Mouse (Mus musculus): ENCODE data around the gene Kdsr. TPM values are rescaled to one million over a fixed set of nuclear protein-coding genes. Genes with fewer than 3 reads are reported as not detected.

The Kdsr gene
- polyA plus RNA-seq, 1 experiment from 2014 or later: 3.6 TPM

- Histone ChIP-seq H3K4me1 (ENCODE audit: control insufficient read depth, low read depth, low read length) (peaks cover 4% of the 10 kb centered on the region), H3K4me2 (ENCODE audit: low read depth, low read length) (no peak overlapping the region), H3K4me3 (ENCODE audit: low read depth, low read length) (no peak overlapping the region), H3K27me3 (ENCODE audit: control insufficient read depth, insufficient read depth, low read depth, low read length) (peaks cover 26% of the 10 kb centered on the region), H3K9ac (ENCODE audit: low read depth, low read length) (no peak overlapping the region), H3K9me3 (replicated peaks; ENCODE audit: control insufficient read depth, low read length) (no peaks in the 10 kb centered on the region), H3K27ac (ENCODE audit: low read length) (no peak overlapping the region), H3K36me3 (ENCODE audit: control insufficient read depth, insufficient read depth) (no peaks in the 10 kb centered on the region)
- WGBS (ENCODE audit: insufficient replicate concordance): 33% methylated on average over 7 of the region's 7 CpGs
- ATAC-seq (ENCODE audit: low read depth): no peak
Observed at GRCm38 (mm10) chr1:106717071-106717601, 42.4 kb downstream of the Kdsr start.

- H3K36me3 ChIP-seq (ENCODE audit: control insufficient read depth, insufficient read depth): no peaks in the 10 kb centered on the region
- no peak overlapping the region for H3K4me3 ChIP-seq (ENCODE audit: low read depth, low read length)
- no peak for ATAC-seq (ENCODE audit: low read depth)
- no peak overlapping the region for H3K9ac ChIP-seq (ENCODE audit: low read depth, low read length)
- H3K27ac ChIP-seq (ENCODE audit: low read length): no peak overlapping the region
- peaks cover 4% of the 10 kb centered on the region for H3K4me1 ChIP-seq (ENCODE audit: control insufficient read depth, low read depth, low read length)
- H3K27me3 ChIP-seq (ENCODE audit: control insufficient read depth, insufficient read depth, low read depth, low read length): peaks cover 33% of the 10 kb centered on the region
- no peaks in the 10 kb centered on the region for H3K9me3 ChIP-seq (replicated peaks; ENCODE audit: control insufficient read depth, low read length)
- H3K4me2 ChIP-seq (ENCODE audit: low read depth, low read length): no peak overlapping the region
- WGBS (ENCODE audit: insufficient replicate concordance): 79% methylated on average over 3 of the region's 3 CpGs
Observed at GRCm38 (mm10) chr1:106716141-106716540, 43.4 kb downstream of the Kdsr start.

GRCm38 (mm10) chr1:106715111-106716083 lies 44.1 kb downstream of the Kdsr start:
- Histone ChIP-seq H3K4me1 (ENCODE audit: control insufficient read depth, low read depth, low read length) (peaks cover 4% of the 10 kb centered on the region), H3K9me3 (replicated peaks; ENCODE audit: control insufficient read depth, low read length) (no peaks in the 10 kb centered on the region), H3K4me3 (ENCODE audit: low read depth, low read length) (no peak overlapping the region), H3K4me2 (ENCODE audit: low read depth, low read length) (peak overlapping the region; percentile 79), H3K36me3 (ENCODE audit: control insufficient read depth, insufficient read depth) (no peaks in the 10 kb centered on the region), H3K27ac (ENCODE audit: low read length) (no peak overlapping the region), H3K9ac (ENCODE audit: low read depth, low read length) (no peak overlapping the region), H3K27me3 (ENCODE audit: control insufficient read depth, insufficient read depth, low read depth, low read length) (peaks cover 33% of the 10 kb centered on the region)
- ATAC-seq (ENCODE audit: low read depth): peak; percentile 30; the same call in 1 of the 2 replicates
- 58% methylated on average over 13 of the region's 13 CpGs for WGBS (ENCODE audit: insufficient replicate concordance)

DNA sequence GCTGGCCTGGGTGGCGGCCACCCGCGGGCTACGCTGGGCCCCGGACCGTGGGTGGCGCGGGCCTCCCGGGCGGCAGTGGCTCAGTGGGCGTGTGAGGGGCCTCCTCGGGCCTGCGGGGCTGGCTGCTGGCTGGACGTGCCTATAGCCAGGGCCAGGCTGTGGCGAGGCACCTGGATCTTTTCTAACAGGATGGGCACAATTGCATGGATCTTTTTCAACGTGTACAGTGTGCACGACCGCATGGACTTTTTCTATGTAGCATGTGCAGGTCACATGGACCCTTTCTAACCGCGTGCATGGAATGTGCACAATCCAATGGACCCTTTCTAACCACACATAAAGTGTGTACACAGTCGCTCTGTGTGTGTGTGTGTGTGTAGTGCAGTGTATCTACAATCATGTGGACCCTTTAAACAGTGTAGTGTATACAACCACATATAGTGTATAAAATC lies 45.0 kb downstream of the Kdsr start:
- no peak; the same call in 1 of the 2 replicates for ATAC-seq (ENCODE audit: low read depth)
- peak overlapping the region; percentile 66 for H3K9ac ChIP-seq (ENCODE audit: low read depth, low read length)
- H3K4me3 ChIP-seq (ENCODE audit: low read depth, low read length): peak overlapping the region; percentile 62
- H3K27ac ChIP-seq (ENCODE audit: low read length): no peak overlapping the region
- peaks cover 4% of the 10 kb centered on the region for H3K4me1 ChIP-seq (ENCODE audit: control insufficient read depth, low read depth, low read length)
- H3K27me3 ChIP-seq (ENCODE audit: control insufficient read depth, insufficient read depth, low read depth, low read length): peaks cover 33% of the 10 kb centered on the region
- no peaks in the 10 kb centered on the region for H3K36me3 ChIP-seq (ENCODE audit: control insufficient read depth, insufficient read depth)
- H3K9me3 ChIP-seq (replicated peaks; ENCODE audit: control insufficient read depth, low read length): no peaks in the 10 kb centered on the region
- peak overlapping the region; percentile 79 for H3K4me2 ChIP-seq (ENCODE audit: low read depth, low read length)
- WGBS (ENCODE audit: insufficient replicate concordance): 4% methylated on average over 21 of the region's 21 CpGs

DNA sequence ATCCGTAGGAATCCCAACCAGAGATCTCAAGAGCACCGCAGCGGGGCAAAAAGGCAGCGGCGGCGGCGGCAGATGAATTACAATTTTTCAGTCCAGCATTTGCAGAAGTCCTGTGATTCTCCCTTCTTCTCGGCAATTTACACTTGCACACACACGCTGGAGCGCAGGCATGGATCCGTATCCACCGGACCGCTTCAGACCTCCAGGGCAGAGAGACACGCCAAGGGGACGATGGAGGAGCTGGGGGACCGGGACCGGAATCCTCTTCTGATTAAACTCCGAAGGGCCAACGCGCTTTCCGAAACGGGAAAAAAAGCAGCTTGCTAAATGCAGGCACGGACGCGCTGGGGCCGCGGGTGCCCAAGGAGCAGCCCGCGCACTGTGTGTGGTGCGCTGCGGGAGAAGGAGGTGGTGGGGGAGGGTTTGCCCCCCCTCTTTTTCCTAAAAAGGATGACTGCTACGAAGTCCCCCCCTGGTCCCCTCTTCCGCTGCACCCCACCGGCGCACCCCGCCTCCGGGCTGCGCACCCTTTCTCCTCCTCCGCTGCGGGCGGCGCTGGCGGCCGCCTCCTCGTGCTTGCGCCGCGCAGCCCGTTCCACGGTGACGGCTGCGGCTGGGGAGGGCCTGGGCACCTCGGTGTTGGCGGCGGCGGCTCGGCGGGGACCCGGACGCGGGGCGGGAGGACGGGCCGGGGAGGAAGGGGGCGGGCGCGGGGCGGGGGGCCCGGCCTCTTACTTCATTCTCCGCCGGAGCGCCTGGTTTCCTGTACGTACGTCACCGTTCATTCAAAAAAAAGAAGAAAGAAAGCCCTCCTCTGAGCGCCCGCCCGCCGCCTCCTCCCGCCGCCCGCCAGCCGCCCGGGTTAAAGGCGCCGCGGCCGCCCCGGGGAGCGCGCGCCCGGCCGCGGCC lies 45.7 kb downstream of the Kdsr start, which contains the start of gene Bcl2:
TSS of gene Bcl2 (minus strand) at position 654 of the 909 bp plus-strand sequence.
- Histone ChIP-seq H3K9ac (ENCODE audit: low read depth, low read length) (peak within 1 kb of the TSS; percentile 66), H3K4me2 (ENCODE audit: low read depth, low read length) (peak within 1 kb of the TSS; percentile 79), H3K4me1 (ENCODE audit: control insufficient read depth, low read depth, low read length) (peaks cover 4% of the 10 kb centered on the region), H3K36me3 (ENCODE audit: control insufficient read depth, insufficient read depth) (no peaks in the 10 kb centered on the region), H3K27ac (ENCODE audit: low read length) (no peak within 1 kb of the TSS; the same call in 1 of the 2 replicates), H3K27me3 (ENCODE audit: control insufficient read depth, insufficient read depth, low read depth, low read length) (peaks cover 33% of the 10 kb centered on the region), H3K4me3 (ENCODE audit: low read depth, low read length) (peak within 1 kb of the TSS; percentile 62), H3K9me3 (replicated peaks; ENCODE audit: control insufficient read depth, low read length) (no peaks in the 10 kb centered on the region)
- peak; percentile 61 for ATAC-seq (ENCODE audit: low read depth)
- WGBS (ENCODE audit: insufficient replicate concordance): under 1% methylated on average over 80 of the region's 95 CpGs

DNA sequence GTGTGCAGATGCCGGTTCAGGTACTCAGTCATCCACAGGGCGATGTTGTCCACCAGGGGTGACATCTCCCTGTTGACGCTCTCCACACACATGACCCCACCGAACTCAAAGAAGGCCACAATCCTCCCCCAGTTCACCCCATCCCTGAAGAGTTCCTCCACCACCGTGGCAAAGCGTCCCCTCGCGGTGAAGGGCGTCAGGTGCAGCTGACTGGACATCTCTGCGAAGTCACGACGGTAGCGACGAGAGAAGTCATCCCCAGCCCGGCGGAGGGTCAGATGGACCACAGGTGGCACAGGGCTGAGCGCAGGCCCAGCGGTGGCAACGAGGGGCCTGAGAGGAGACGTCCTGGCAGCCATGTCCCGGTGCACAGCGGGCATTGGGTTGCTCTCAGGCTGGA lies 47.2 kb downstream of the Kdsr start:
- H3K36me3 ChIP-seq (ENCODE audit: control insufficient read depth, insufficient read depth): no peaks in the 10 kb centered on the region
- peaks cover 4% of the 10 kb centered on the region for H3K4me1 ChIP-seq (ENCODE audit: control insufficient read depth, low read depth, low read length)
- no peak for ATAC-seq (ENCODE audit: low read depth)
- no peaks in the 10 kb centered on the region for H3K9me3 ChIP-seq (replicated peaks; ENCODE audit: control insufficient read depth, low read length)
- H3K27me3 ChIP-seq (ENCODE audit: control insufficient read depth, insufficient read depth, low read depth, low read length): peaks cover 33% of the 10 kb centered on the region
- no peak overlapping the region for H3K27ac ChIP-seq (ENCODE audit: low read length)
- no peak overlapping the region for H3K9ac ChIP-seq (ENCODE audit: low read depth, low read length)
- 12% methylated on average over 22 of the region's 22 CpGs for WGBS (ENCODE audit: insufficient replicate concordance)
- peak overlapping the region; percentile 29 for H3K4me3 ChIP-seq (ENCODE audit: low read depth, low read length)
- peak overlapping the region; percentile 79 for H3K4me2 ChIP-seq (ENCODE audit: low read depth, low read length)

DNA sequence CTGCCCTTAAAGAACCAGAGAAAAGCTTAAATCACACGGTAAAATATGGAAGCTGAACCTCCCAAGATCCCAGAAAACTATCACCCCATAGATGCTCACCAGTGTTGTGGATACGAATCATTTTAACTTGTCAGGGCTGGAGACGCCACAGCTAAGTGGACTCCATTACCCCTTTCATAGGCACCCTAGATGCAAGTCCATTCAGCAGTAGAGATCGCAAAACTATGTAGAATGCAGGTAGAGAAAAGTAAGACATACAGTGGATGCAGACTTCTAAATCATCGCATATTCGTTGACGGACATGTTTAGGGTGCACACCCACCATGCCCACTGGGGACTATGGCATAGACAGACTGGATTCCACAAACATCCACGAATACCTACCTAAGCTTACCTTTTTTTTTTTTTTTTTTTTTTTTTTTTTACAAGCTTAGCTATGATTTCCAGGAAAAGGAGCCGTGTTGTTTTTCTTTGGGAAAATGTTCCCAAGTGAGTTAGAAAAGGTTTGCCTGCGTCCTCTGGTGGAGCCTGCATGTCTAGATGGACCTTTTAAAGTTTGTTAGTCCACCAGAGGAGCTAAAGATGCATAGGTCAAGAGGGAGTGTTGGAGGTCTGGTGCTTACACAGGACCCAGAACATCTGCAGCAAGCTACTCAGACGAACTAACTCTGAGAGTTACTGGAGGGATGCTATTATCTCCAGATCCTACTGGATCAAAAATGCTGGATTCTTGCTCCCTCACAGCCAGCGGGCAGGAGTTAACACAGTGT lies 48.0 kb downstream of the Kdsr start:
- Histone ChIP-seq H3K27me3 (ENCODE audit: control insufficient read depth, insufficient read depth, low read depth, low read length) (peaks cover 33% of the 10 kb centered on the region), H3K4me2 (ENCODE audit: low read depth, low read length) (0 out of 2 replicates have a peak overlapping the region, but pooled peaks have one; percentile 79), H3K4me1 (ENCODE audit: control insufficient read depth, low read depth, low read length) (peaks cover 4% of the 10 kb centered on the region), H3K27ac (ENCODE audit: low read length) (no peak overlapping the region), H3K36me3 (ENCODE audit: control insufficient read depth, insufficient read depth) (no peaks in the 10 kb centered on the region), H3K9ac (ENCODE audit: low read depth, low read length) (no peak overlapping the region), H3K4me3 (ENCODE audit: low read depth, low read length) (no peak overlapping the region), H3K9me3 (replicated peaks; ENCODE audit: control insufficient read depth, low read length) (no peaks in the 10 kb centered on the region)
- 65% methylated on average over 12 of the region's 12 CpGs for WGBS (ENCODE audit: insufficient replicate concordance)
- ATAC-seq (ENCODE audit: low read depth): no peak

- no peak overlapping the region for H3K4me3 ChIP-seq (ENCODE audit: low read depth, low read length)
- H3K4me1 ChIP-seq (ENCODE audit: control insufficient read depth, low read depth, low read length): peaks cover 4% of the 10 kb centered on the region
- H3K4me2 ChIP-seq (ENCODE audit: low read depth, low read length): no peak overlapping the region
- no peak for ATAC-seq (ENCODE audit: low read depth)
- no peak overlapping the region for H3K27ac ChIP-seq (ENCODE audit: low read length)
- H3K9ac ChIP-seq (ENCODE audit: low read depth, low read length): no peak overlapping the region
- no peaks in the 10 kb centered on the region for H3K9me3 ChIP-seq (replicated peaks; ENCODE audit: control insufficient read depth, low read length)
- H3K36me3 ChIP-seq (ENCODE audit: control insufficient read depth, insufficient read depth): no peaks in the 10 kb centered on the region
- peaks cover 33% of the 10 kb centered on the region for H3K27me3 ChIP-seq (ENCODE audit: control insufficient read depth, insufficient read depth, low read depth, low read length)
- WGBS (ENCODE audit: insufficient replicate concordance): 23% methylated on average over 7 of the region's 7 CpGs
Observed at GRCm38 (mm10) chr1:106710202-106710601, 49.3 kb downstream of the Kdsr start.

Data from liver, embryonic 16.5 days (tissue).